Mouse (Mus musculus) liver, embryonic 11.5 days (tissue): ENCODE data around the gene Rnf115. TPM values are rescaled to one million over a fixed set of nuclear protein-coding genes. Genes with fewer than 3 reads are reported as not detected.

Source experiments
- polyA plus RNA-seq: library from polyadenylated mRNA; unstranded; fragments of >200 nt; fragmentation: Nextera tagmentation; extraction: Ambion mirVana; gene quantifications from 2 replicates; pipeline ENCODE4 v1.2.1, GENCODE M21; 2014

Rnf115 gene
- polyA plus RNA-seq, 1 experiment from 2014 or later: 49.6 TPM

Other genes with a start within 250 kb of the Rnf115 start
- gene Hfe2, start 202.5 kb upstream of the Rnf115 start, polyA plus RNA-seq: 0.19 and 0.32 TPM in 2 replicates
- 41.1 and 44.0 TPM in 2 replicates for gene Txnip, start 169.7 kb upstream of the Rnf115 start, polyA plus RNA-seq
- gene Gm16253, start 150.7 kb upstream of the Rnf115 start, polyA plus RNA-seq: 0.49 and 1.0 TPM in 2 replicates
- 18.6 and 21.5 TPM in 2 replicates for gene Polr3gl, start 133.5 kb upstream of the Rnf115 start, polyA plus RNA-seq
- 0.71 and 1.1 TPM in 2 replicates for gene Ankrd34a, start 131.0 kb upstream of the Rnf115 start, polyA plus RNA-seq
- gene Lix1l, start 126.5 kb upstream of the Rnf115 start, polyA plus RNA-seq: 2.6 and 3.1 TPM in 2 replicates
- gene Rbm8a, start 97.7 kb upstream of the Rnf115 start, polyA plus RNA-seq: 176 and 196 TPM in 2 replicates
- gene Pex11b, start 92.3 kb upstream of the Rnf115 start, polyA plus RNA-seq: 29.0 and 36.7 TPM in 2 replicates
- 0.14 TPM in 1 of 2 replicates, not detected in the other for gene Gm42957, start 92.2 kb upstream of the Rnf115 start, polyA plus RNA-seq
- 0.57 and 0.77 TPM in 2 replicates for gene Itga10, start 82.1 kb upstream of the Rnf115 start, polyA plus RNA-seq
- gene Ankrd35, start 57.5 kb upstream of the Rnf115 start, polyA plus RNA-seq: 0.32 and 0.40 TPM in 2 replicates
- gene Pias3, start 31.3 kb upstream of the Rnf115 start, polyA plus RNA-seq: 19.6 and 21.1 TPM in 2 replicates
- 2.4 and 2.5 TPM in 2 replicates for gene Nudt17, start 19.1 kb upstream of the Rnf115 start, polyA plus RNA-seq
- gene Polr3c, start within 50 bp of the Rnf115 start, polyA plus RNA-seq: 41.4 and 44.1 TPM in 2 replicates
- gene Pdzk1, start 101.6 kb downstream of the Rnf115 start, polyA plus RNA-seq: 5.4 and 6.0 TPM in 2 replicates
- 0.12 and 0.19 TPM in 2 replicates for gene Cd160, start 101.7 kb downstream of the Rnf115 start, polyA plus RNA-seq
- 1.8 and 2.2 TPM in 2 replicates for gene Gja5, start 177.0 kb downstream of the Rnf115 start, polyA plus RNA-seq
- 50.2 and 53.0 TPM in 2 replicates for gene Gpr89, start 177.7 kb downstream of the Rnf115 start, polyA plus RNA-seq
- not detected in 2 replicates for gene Gja8, start 198.4 kb downstream of the Rnf115 start, polyA plus RNA-seq